Mouse (Mus musculus): ENCODE results near the gene C1qtnf9.

DNA sequence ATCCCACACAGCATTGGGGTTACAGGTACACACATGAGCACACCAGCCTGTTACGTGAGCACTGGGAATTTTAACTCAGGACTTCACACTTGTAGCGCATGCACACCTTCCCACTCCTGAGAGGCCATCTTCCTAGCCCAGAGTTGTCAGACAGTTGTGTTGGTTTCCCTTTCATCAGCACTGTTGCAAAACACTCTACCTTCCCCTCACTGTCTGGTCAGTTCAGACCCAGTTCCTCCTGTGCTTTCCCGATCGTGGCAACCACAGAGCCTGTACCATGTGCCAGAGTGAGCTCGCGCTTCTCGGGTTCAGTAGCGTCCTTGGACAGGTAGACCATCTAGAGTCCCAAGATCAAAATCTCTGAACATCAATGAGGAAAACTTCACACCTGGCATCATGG is 10.7 kb upstream of the C1qtnf9 start:
- no peak for TF ChIP-seq MYOD1 (IDR thresholded peaks at IDR 0.05; ENCODE audit: control insufficient read depth in 1 of 3, insufficient read length in 2 of 3, low read depth in 2 of 3)
- no peak for TF ChIP-seq USF1 (IDR thresholded peaks at IDR 0.05; ENCODE audit: low read depth)
- no peak for TF ChIP-seq E2F4 (IDR thresholded peaks at IDR 0.05; ENCODE audit: insufficient read depth)
- TF ChIP-seq MAX (IDR thresholded peaks at IDR 0.05; ENCODE audit: low read depth), result no peak
- TF ChIP-seq MYOG (IDR thresholded peaks at IDR 0.05; ENCODE audit: control insufficient read depth in 1 of 3, insufficient read depth in 1 of 3, insufficient read length in 2 of 3, low read depth in 2 of 3), result no peak
- TF ChIP-seq POLR2A (IDR thresholded peaks at IDR 0.05; ENCODE audit: insufficient read length, low read depth), result no peak
- TF ChIP-seq TCF12 (IDR thresholded peaks at IDR 0.05; ENCODE audit: insufficient read depth, poor library complexity, severe bottlenecking), result no peak
- no peak for TF ChIP-seq POLR2AphosphoS2 (IDR thresholded peaks at IDR 0.05; ENCODE audit: insufficient read length, low read depth)
